Mouse (Mus musculus) intestine, embryonic 14.5 days (tissue): ENCODE data around the gene Cmtm2a. TPM values are rescaled to one million over a fixed set of nuclear protein-coding genes. Genes with fewer than 3 reads are reported as not detected.

Experiments
- polyA plus RNA-seq: library from polyadenylated mRNA; unstranded; fragments of >200 nt; fragmentation: Nextera tagmentation; extraction: Ambion mirVana; gene quantifications from 2 replicates; pipeline ENCODE4 v1.2.1, GENCODE M21; 2014

Cmtm2a gene
- polyA plus RNA-seq, 1 experiment from 2014 or later = not detected

Other genes with a start within 250 kb of the Cmtm2a start
- 26.6 and 28.3 TPM in 2 replicates for gene Cdh5, start 191.6 kb downstream of the Cmtm2a start, polyA plus RNA-seq
- 2.3 and 2.4 TPM in 2 replicates for gene Bean1, start 122.7 kb downstream of the Cmtm2a start, polyA plus RNA-seq
- gene Tk2, start 44.6 kb downstream of the Cmtm2a start, polyA plus RNA-seq = 15.3 and 17.8 TPM in 2 replicates
- gene Cklf, start 42.3 kb downstream of the Cmtm2a start, polyA plus RNA-seq = 47.9 and 48.6 TPM in 2 replicates
- not detected in 2 replicates for gene Gm45711, start 16.9 kb upstream of the Cmtm2a start, polyA plus RNA-seq
- not detected in 2 replicates for gene Cmtm1, start 17.0 kb upstream of the Cmtm2a start, polyA plus RNA-seq
- not detected in 2 replicates for gene Gm11020, start 28.4 kb upstream of the Cmtm2a start, polyA plus RNA-seq
- gene Cmtm2b, start 29.0 kb upstream of the Cmtm2a start, polyA plus RNA-seq = not detected in 2 replicates
- gene Cmtm3, start 46.2 kb upstream of the Cmtm2a start, polyA plus RNA-seq = 155 and 171 TPM in 2 replicates
- gene Cmtm4, start 102.6 kb upstream of the Cmtm2a start, polyA plus RNA-seq = 7.0 and 7.5 TPM in 2 replicates
- 46.1 and 55.3 TPM in 2 replicates for gene Dync1li2, start 149.9 kb upstream of the Cmtm2a start, polyA plus RNA-seq
- 0.34 and 0.36 TPM in 2 replicates for gene Terb1, start 216.7 kb upstream of the Cmtm2a start, polyA plus RNA-seq
- 85.8 and 98.9 TPM in 2 replicates for gene Nae1, start 241.5 kb upstream of the Cmtm2a start, polyA plus RNA-seq
- 0.92 and 2.0 TPM in 2 replicates for gene Car7, start 241.5 kb upstream of the Cmtm2a start, polyA plus RNA-seq